Mouse (Mus musculus) bone marrow, adult 2 months (tissue): ENCODE measurements around the gene Lrrc25. TPM values are rescaled to one million over a fixed set of nuclear protein-coding genes. Genes with fewer than 3 reads are reported as not detected.

Experiments used
- H3K27ac ChIP-seq: fragments of 200-500 bp; 2 replicates; pipeline ENCODE4 v1.5.1; 2012; ENCODE audit warnings: low read depth, mild to moderate bottlenecking, control low read depth, inconsistent platforms, low read length; ENCODE audit not compliant: control insufficient read depth, poor library complexity, insufficient read depth
- H3K4me1 ChIP-seq: fragments of 200-500 bp; 2 replicates; pipeline ENCODE4 v1.6.1; 2011; ENCODE audit warnings: low read length; ENCODE audit not compliant: control insufficient read depth, insufficient read depth
- H3K4me3 ChIP-seq: fragments of 200-500 bp; replicated peaks from 2 replicates; pipeline ENCODE3; 2011; ENCODE audit warnings: mild to moderate bottlenecking, low read depth, low read length, control low read depth; ENCODE audit not compliant: control insufficient read depth
- CTCF ChIP-seq: fragments of 200-500 bp; IDR thresholded peaks from 2 replicates; pipeline ENCODE4 v1.5.1; 2011; ENCODE audit warnings: low read length, control low read depth; ENCODE audit not compliant: control insufficient read depth, insufficient read depth
- POLR2A ChIP-seq: fragments of 200-500 bp; IDR thresholded peaks from 2 replicates; pipeline ENCODE4 v1.6.1; 2011; ENCODE audit warnings: low read depth, mild to moderate bottlenecking, control low read depth, low read length, borderline replicate concordance; ENCODE audit not compliant: control insufficient read depth
- whole genome bisulfite sequencing: fragments of 180-500 bp; shearing (Covaris S2); methylation state at CpG from one replicate; pipeline ENCODE4 v1.1.7; 2018; 5-methylcytosine and 5-hydroxymethylcytosine counted together
- polyA plus RNA-seq: library from polyadenylated mRNA; stranded (reverse); fragments of >200 nt; gene quantifications from 2 replicates; pipeline ENCODE4 v1.2.4, GENCODE M21; 2011; ENCODE audit warnings: low replicate concordance; ENCODE audit not compliant: missing spikeins, insufficient read depth, insufficient read length

Gene Lrrc25
- polyA plus RNA-seq, 1 experiment, result 18.8 TPM

GRCm38 (mm10) chr8:70602139-70602811 lies 13.7 kb upstream of the Lrrc25 start:
- Histone ChIP-seq H3K27ac (no peak overlapping the region; the same call in 1 of the 2 replicates), H3K4me1 (peaks cover 3% of the 10 kb centered on the region), H3K4me3 (no peak overlapping the region)
- WGBS, result 78% methylated on average over 13 of the region's 13 CpGs
- TF ChIP-seq POLR2A (0 out of 2 replicates have a peak, but pooled peaks have one; percentile 20), CTCF (no peak)

- no peak for TF ChIP-seq CTCF
- TF ChIP-seq POLR2A, result no peak
- Histone ChIP-seq H3K4me1 (peaks cover 7% of the 10 kb centered on the region), H3K4me3 (no peak overlapping the region), H3K27ac (no peak overlapping the region)
- 84% methylated on average over 7 of the region's 7 CpGs for WGBS
These were observed 11.4 kb upstream of the Lrrc25 start for GRCm38 (mm10) chr8:70604558-70604957.

- Histone ChIP-seq H3K4me1 (peaks cover 6% of the 10 kb centered on the region), H3K4me3 (no peak overlapping the region), H3K27ac (no peak overlapping the region)
- 69% methylated on average over 9 of the region's 9 CpGs for WGBS
- TF ChIP-seq POLR2A (no peak), CTCF (no peak)
These were observed 9.8 kb upstream of the Lrrc25 start for GRCm38 (mm10) chr8:70605871-70606779.

- H3K4me3 ChIP-seq, result peak overlapping the region; percentile 71
- H3K27ac ChIP-seq, result no peak overlapping the region
- TF ChIP-seq CTCF (no peak), POLR2A (no peak)
- 69% methylated on average over 18 of the region's 18 CpGs for WGBS
- H3K4me1 ChIP-seq, result peaks cover 6% of the 10 kb centered on the region
These were observed 9.0 kb upstream of the Lrrc25 start for GRCm38 (mm10) chr8:70606780-70607602.

GRCm38 (mm10) chr8:70607603-70607897 lies 8.4 kb upstream of the Lrrc25 start:
- peaks cover 6% of the 10 kb centered on the region for H3K4me1 ChIP-seq
- 19% methylated on average over 6 of the region's 6 CpGs for whole genome bisulfite sequencing
- peak overlapping the region; percentile 71 for H3K4me3 ChIP-seq
- peak overlapping the region; percentile 79; the same call in 1 of the 2 replicates for H3K27ac ChIP-seq
- TF ChIP-seq CTCF (no peak), POLR2A (no peak)

GRCm38 (mm10) chr8:70607898-70608748 lies 7.8 kb upstream of the Lrrc25 start:
- H3K27ac ChIP-seq, result peak overlapping the region; percentile 79
- under 1% methylated on average over 84 of the region's 84 CpGs for WGBS
- H3K4me1 ChIP-seq, result peaks cover 6% of the 10 kb centered on the region
- TF ChIP-seq POLR2A, result no peak
- TF ChIP-seq CTCF, result no peak
- H3K4me3 ChIP-seq, result peak overlapping the region; percentile 71

- Histone ChIP-seq H3K4me1 (peaks cover 6% of the 10 kb centered on the region), H3K4me3 (peak within 1 kb of the TSS; percentile 71), H3K27ac (peak within 1 kb of the TSS; percentile 90)
- no peak for TF ChIP-seq POLR2A
- TF ChIP-seq CTCF, result no peak
- WGBS, result 1% methylated on average over 26 of the region's 26 CpGs
These were observed 7.1 kb upstream of the Lrrc25 start, which contains the start of gene Ssbp4 for GRCm38 (mm10) chr8:70608749-70609367. Gene Ssbp4 (minus strand): TSS chr8:70608872.

- peak overlapping the region; percentile 63 for H3K4me3 ChIP-seq
- under 1% methylated on average over 39 of the region's 39 CpGs for WGBS
- TF ChIP-seq POLR2A (peak; percentile 67; the same call in 1 of the 2 replicates), CTCF (no peak)
- peaks cover 7% of the 10 kb centered on the region for H3K4me1 ChIP-seq
- peak overlapping the region; percentile 90 for H3K27ac ChIP-seq
These were observed 6.5 kb upstream of the Lrrc25 start for GRCm38 (mm10) chr8:70609368-70609848.
